Mouse (Mus musculus) thymus, adult 18-20 months (tissue): ENCODE measurements around the gene Gtf3c3.
A peak's percentile ranks its signal among the peaks of the same experiment; 100 is the strongest.

Experiments used
- DNase-seq, 2 experiments: peaks; one replicate each; pipeline ENCODE4 v3.0.0; 2022; ENCODE audit warnings: mixed read lengths in 2 of 2

Gene Gtf3c3

GRCm38 (mm10) chr1:54438340-54439079, at the start of gene Gtf3c3:
TSS of gene Gtf3c3 (minus strand) at chr1:54438971.
- peak; percentile 51 to 60 for DNase-seq

DNA sequence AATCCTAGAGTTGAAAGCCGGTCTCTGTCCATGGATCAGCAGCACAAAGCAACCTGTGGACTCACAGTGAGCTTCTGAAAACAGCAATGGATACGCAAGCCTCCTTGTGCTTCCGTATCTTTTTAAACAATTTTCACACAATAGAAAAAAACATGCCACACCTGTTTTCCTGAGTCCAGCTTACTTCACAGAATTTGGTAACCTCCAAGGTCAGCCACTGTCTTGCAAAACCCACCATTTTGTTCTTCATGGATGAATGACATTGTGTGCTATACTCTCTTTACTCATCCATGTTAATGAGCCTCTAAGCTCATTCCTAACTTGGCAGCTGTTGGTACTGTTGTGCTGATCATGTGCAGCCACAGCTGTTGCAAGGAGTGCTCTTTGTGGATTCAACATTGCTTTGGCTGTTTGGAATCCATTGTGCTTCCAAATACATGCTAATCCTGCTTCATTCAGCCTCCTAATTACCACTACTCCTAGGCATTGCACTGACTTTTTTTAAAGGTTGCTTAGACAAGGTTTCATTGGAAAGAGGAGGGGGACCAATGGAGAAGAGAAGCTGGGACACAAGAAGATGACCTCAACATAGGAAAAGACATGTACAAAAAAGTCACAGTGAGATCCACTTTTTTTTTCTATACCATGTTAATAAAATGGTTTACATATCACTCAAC, 46.1 kb upstream of the Gtf3c3 start:
- DNase-seq = no peak

DNA sequence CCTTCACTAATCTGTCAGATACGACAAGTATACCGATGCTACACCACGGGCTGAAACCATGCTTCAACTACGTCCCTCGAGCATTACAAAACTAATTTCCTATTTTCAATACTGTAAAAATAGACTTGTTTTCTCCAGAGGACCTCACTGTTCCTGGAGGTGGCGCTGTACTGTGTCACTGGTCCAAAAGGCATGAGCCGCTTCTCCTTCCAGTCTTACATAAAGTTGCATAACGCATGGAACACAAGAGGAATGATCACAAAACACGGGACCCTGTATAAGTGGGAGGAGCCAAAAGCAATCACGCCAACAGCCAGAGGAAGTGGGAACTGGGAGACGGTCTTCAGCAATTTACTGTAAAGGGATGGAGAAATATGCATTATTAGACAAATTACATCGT, 41.7 kb upstream of the Gtf3c3 start:
- DNase-seq = no peak

DNA sequence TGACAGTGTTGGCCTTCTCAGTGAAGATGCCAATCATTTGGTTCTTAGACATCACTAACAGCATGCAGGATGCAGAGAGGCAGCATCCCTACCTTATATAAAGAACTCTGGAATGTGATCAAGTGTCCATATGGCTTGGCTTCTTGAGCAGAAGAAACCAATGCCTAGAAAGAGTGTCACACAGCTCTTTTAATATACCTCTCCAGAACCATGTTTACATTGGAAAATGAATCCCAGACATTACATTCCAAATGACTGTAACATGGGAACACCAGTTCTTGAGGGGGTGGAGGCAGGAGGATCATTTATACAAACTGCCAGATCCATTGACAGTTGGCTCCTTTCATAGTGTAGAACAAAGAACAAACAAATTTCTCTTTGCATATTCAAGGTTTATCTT, 29.9 kb upstream of the Gtf3c3 start:
- no peak for DNase-seq

DNA sequence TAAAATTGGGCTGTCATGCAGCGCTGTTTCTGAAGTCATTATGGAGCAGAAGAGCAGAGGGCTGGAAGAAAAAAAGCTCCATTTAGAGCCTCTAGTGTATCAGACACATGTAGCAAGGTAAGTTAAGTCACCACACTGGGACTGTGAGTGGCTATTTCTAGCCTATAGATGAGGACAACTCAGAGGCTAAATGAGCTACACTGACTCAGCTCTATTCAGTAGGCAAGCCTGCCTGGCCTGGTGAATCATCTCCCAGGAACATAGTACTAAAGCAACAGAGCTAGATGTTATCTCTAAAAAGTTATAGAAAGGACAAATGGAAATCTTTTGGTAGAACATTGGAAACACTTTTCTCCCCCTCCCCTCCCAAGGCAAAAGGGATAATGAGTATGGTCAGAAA, 28.6 kb upstream of the Gtf3c3 start:
- no peak for DNase-seq

- DNase-seq = no peak
Measured at GRCm38 (mm10) chr1:54452116-54452515, 13.3 kb upstream of the Gtf3c3 start.

GRCm38 (mm10) chr1:54448833-54449232, 10.1 kb upstream of the Gtf3c3 start:
- DNase-seq = no peak

- DNase-seq = no peak
Measured at GRCm38 (mm10) chr1:54443641-54444040, 4.9 kb upstream of the Gtf3c3 start.

DNA sequence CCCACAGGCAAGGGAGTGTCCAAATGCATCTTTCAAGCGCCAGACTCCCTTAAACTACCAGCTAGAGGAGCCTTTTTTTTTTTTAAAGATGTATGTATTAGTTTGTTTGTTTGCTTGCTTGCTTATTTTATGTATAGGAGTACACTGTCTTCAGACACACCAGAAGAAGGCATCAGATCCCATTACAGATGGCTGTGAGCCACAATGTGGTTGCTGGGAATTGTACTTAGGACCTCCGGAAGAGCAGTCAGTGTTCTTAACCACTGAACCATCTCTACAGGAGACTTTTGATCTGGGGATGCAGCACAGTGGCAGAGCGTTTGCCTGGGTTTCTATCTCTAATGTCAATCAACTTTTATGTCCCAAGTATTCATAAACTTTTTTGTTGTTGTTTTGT, 307 bp upstream of the Gtf3c3 start:
- no peak for DNase-seq

GRCm38 (mm10) chr1:54422195-54422750, 16.5 kb downstream of the Gtf3c3 start:
- DNase-seq = no peak

- DNase-seq = peak in 1 of 2 experiments; percentile 17
Measured at GRCm38 (mm10) chr1:54421670-54422069, 17.1 kb downstream of the Gtf3c3 start.

- DNase-seq = no peak
Measured at GRCm38 (mm10) chr1:54402736-54403135, 36.0 kb downstream of the Gtf3c3 start.

DNA sequence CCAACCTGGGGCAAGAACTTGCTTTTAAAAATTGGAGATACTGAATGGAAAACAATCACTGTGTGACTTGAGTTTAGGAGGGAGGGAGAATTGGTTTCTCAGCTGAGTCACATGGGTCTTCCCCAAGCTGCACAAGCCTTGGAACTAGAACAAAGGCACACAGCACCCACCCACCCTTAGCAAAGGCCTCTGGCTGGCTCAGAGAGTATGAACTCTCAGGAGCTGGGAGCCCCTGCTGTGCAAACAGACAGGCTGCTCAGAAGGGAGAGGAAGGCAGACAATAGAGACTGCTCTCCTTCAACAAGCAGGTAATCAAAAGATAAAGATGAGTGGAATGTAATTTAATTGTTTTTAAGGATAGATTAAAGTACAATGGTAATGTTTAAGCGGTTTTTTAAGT, 54.5 kb downstream of the Gtf3c3 start:
- DNase-seq = no peak

DNA sequence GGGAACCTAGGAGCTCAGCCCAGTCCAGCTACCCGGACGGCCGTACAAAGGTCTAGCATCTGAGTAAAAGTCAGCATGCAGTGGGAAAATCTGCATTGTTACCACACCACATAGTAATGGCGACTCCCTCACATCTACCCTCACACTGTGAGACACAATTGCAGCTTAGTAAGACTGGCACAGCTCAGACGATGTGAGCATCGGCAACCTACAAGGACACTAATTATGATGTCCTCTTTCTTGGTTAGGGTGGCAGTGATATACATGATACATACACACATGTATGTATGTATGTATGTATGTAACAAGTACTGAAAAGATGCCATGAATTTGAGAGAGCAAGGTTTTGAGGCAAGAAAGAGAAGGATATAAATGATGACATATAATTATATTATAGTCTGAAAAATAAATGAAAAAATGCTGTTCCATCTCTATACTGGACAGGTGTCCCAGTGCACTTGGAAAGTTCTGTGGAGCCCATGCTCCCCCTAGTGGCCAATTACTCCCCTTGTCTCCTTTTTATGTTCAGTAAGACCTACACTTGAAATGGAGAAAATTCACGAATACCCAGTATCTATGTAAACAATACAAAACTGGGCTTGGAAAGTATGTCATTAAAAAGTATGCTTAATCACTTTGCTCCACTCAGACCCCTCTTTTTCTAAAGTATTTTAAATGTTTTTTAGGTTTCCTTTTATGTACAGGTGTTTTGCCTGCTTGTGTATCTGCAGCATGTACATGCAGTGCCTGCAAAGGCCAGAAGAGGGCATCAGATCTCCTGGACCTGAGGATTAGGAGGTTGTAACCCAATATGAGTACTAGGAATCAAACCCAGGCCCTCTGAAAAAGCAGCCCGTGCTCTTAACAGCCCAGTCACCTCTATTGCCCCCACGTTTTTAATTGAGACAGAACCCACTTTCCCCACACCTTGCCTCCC, 57.5 kb downstream of the Gtf3c3 start:
- DNase-seq = peak in 1 of 2 experiments; percentile 16

GRCm38 (mm10) chr1:54377506-54378051, 61.2 kb downstream of the Gtf3c3 start:
- DNase-seq = no peak

DNA sequence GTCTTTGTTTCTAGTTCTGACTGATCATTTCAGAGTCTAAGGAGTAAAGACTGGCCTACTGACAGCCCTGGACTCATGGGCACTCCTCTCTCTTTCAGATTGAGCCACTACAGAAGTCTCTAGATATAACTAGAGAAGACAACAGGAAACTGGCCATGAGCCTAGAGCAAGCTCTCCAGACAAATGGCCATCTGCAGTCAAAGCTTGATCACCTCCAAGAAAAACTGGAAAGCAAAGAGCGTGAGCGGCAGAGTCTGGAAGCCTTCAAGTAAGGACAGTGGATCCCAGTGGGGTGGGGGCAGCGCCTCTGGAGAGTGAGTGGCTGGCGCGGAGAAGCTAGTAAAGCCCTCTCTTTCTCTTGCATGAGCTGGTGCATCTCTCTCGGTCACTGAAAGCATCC, 82.2 kb downstream of the Gtf3c3 start:
- DNase-seq = no peak

DNA sequence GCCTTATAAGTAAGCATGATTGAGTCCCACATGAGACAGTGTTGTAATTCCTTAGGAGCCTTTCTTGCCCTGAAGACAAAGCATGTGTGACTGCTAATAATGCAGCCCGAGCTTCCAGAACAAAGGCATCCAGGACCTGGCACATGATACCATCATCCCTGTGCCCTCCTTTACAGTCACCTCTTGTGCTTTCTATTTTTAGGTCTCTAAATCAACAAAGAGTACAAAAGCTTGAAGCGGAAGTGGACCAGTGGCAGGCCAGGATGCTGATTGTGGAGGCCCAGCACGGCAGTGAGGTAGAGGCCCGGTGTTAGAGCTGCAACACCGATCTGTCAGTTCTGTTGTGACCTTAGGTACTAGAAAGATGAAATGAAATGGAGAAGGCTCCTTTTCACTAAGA, 83.3 kb downstream of the Gtf3c3 start:
- no peak for DNase-seq

DNA sequence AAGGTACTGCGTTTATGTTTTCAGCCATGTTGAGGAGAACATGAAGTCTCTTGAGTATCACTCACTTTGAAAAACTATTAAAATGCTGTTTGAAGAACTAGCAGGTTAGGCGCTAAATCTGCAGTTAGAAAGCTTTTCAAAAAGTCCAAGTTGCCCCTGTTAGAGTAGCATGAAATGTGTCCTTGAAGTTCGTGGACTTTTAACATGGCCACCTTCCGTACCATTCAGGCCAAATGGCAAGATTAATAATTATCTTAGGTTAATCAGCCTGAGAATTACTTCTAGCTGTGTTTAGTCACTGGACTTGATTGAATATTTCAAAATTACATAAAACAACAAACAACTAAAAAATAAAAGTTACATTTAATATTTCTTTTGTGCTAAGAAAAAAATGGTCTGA, 84.0 kb downstream of the Gtf3c3 start:
- no peak for DNase-seq
